In the genomic region with DNA sequence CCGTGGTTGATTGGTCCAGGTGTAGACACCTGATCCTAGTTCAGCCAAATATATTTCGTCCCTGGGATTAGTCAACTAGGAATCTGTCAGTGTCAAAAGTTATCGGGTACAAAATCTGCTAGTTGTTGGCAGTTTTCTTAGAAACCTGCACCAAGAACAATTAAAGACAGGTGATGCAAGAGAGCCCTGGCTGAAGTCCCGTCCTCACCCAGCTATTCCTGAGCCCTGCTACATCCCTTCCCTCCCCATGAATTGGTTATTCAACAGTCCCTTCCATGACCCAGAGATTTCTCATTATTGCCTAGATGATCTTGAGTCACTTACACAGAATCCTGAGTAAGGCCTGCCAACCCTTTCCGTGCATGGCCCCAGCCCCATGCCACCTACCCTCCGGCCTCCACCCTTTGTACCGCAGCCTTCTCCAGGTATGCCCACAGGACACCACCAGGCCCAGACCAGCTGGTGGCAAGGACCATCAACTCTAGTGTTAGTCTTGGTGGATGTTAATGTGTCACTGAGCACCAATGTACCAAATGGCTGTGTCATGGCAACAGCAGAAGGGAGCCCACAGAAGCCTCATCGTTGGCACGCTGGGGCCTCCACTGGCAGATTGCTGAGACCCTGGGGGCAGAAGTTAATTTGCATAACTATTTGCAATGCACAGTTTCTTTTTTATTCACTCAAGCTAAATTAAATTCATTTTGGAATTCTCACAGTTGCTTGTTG, we compare ENCODE assay signal across 16 mouse cellular contexts. TPM values are rescaled to one million over a fixed set of nuclear protein-coding genes. Genes with fewer than 3 reads are reported as not detected.
DNase-seq lines count a peak whose midpoint lies in the region; ATAC-seq lines count a peak whose summit lies in the region.
"Had no signal": no experiment of that assay in that cellular context is flagged by ENCODE, and none has a peak within 500 bp of the region (broad histone marks: within the 10 kb centered on the region; RNA-seq: fewer than 3 reads in every experiment).

No protein-coding gene starts in this region.

- H3K36me3 ChIP-seq in forebrain, embryonic 11.5 days (ENCODE audit: control insufficient read depth, insufficient read depth, low read length), result no peaks in the 10 kb centered on the region
- no peaks in the 10 kb centered on the region for H3K36me3 ChIP-seq in forebrain, embryonic 10.5 days (replicated peaks)
- no peaks in the 10 kb centered on the region for H3K36me3 ChIP-seq in kidney, embryonic 16.5 days (ENCODE audit: insufficient read depth, low read length)
- H3K36me3 ChIP-seq: heart, embryonic 12.5 days had no signal

- H3K4me2 ChIP-seq in forebrain, embryonic 11.5 days (ENCODE audit: low read depth, low read length, severe bottlenecking), result no peak overlapping the region
- H3K4me2 ChIP-seq in kidney, embryonic 16.5 days (replicated peaks; ENCODE audit: low read depth, low read length), result no peak overlapping the region
- H3K4me2 ChIP-seq: heart, embryonic 12.5 days had no signal

- H3K9ac ChIP-seq in forebrain, embryonic 11.5 days (ENCODE audit: low read length), result no peak overlapping the region
- no peak overlapping the region for H3K9ac ChIP-seq in kidney, embryonic 16.5 days (replicated peaks; ENCODE audit: low read length)
- H3K9ac ChIP-seq: heart, embryonic 12.5 days; liver, embryonic 14.5 days had no signal

- no peaks in the 10 kb centered on the region for H3K27me3 ChIP-seq in forebrain, embryonic 11.5 days (ENCODE audit: control insufficient read depth, insufficient read depth, low read length)
- no peaks in the 10 kb centered on the region for H3K27me3 ChIP-seq in forebrain, embryonic 10.5 days (ENCODE audit: poor library complexity, severe bottlenecking)
- no peaks in the 10 kb centered on the region for H3K27me3 ChIP-seq in kidney, embryonic 16.5 days (ENCODE audit: insufficient read depth, low read length)
- H3K27me3 ChIP-seq: heart, embryonic 12.5 days had no signal

- no peak overlapping the region for H3K4me3 ChIP-seq in forebrain, embryonic 11.5 days (ENCODE audit: low read depth, low read length)
- H3K4me3 ChIP-seq in forebrain, embryonic 10.5 days, result no peak overlapping the region
- H3K4me3 ChIP-seq in kidney, embryonic 16.5 days (ENCODE audit: low read length), result no peak overlapping the region
- H3K4me3 ChIP-seq: heart, embryonic 12.5 days had no signal

- 91% methylated on average over 9 of the region's 9 CpGs for WGBS in forebrain, embryonic 11.5 days
- 95% methylated on average over 9 of the region's 9 CpGs for WGBS in forebrain, embryonic 10.5 days
- 87% methylated on average over 9 of the region's 9 CpGs for WGBS in kidney, embryonic 16.5 days

- peak; percentile 48 for DNase-seq in forebrain, embryonic 11.5 days (ENCODE audit: low spot score)
- no peak for DNase-seq in forebrain, embryonic 10.5 days (ENCODE audit: extremely low spot score, low spot score)
- DNase-seq in right cerebral cortex, adult 18-20 months, result peak; percentile 22
- no peak for DNase-seq in right cerebral cortex, postnatal 25 days
- peak; percentile 63 to 79 for DNase-seq in layer of hippocampus, adult 8-10 months (ENCODE audit: low spot score in 2 of 2)
- DNase-seq in right cerebral cortex, postnatal 4 days, result peak; percentile 26
- DNase-seq in adrenal gland, postnatal 4 days (ENCODE audit: low spot score in 2 of 2), result no peak
- DNase-seq: adrenal gland, adult 2 months; cerebellum, adult 8-10 months; lung, postnatal 4 days had no signal

- no peak for ATAC-seq in forebrain, embryonic 11.5 days (replicated peaks; ENCODE audit: low FRiP score)
- no peak for ATAC-seq in kidney, embryonic 16.5 days (ENCODE audit: low FRiP score, low TSS enrichment)
- ATAC-seq: intestine, embryonic 16.5 days had no signal

- no peaks in the 10 kb centered on the region; the same call in 1 of the 2 replicates for H3K9me3 ChIP-seq in forebrain, embryonic 11.5 days (ENCODE audit: control insufficient read depth, low read length)
- H3K9me3 ChIP-seq in forebrain, embryonic 10.5 days, result peaks cover 6% of the 10 kb centered on the region; the same call in 1 of the 2 replicates
- no peaks in the 10 kb centered on the region; the same call in 1 of the 2 replicates for H3K9me3 ChIP-seq in kidney, embryonic 16.5 days (ENCODE audit: low read length)

- H3K27ac ChIP-seq in forebrain, embryonic 11.5 days (ENCODE audit: low read depth, low read length), result no peak overlapping the region
- no peak overlapping the region for H3K27ac ChIP-seq in forebrain, embryonic 10.5 days
- H3K27ac ChIP-seq in kidney, embryonic 16.5 days (ENCODE audit: low read length), result no peak overlapping the region
- H3K27ac ChIP-seq: liver, embryonic 14.5 days had no signal

- H3K4me1 ChIP-seq in forebrain, embryonic 11.5 days (replicated peaks; ENCODE audit: control insufficient read depth, insufficient read depth, low read length), result no peaks in the 10 kb centered on the region
- H3K4me1 ChIP-seq in forebrain, embryonic 10.5 days, result peaks cover 7% of the 10 kb centered on the region
- H3K4me1 ChIP-seq in kidney, embryonic 16.5 days (ENCODE audit: insufficient read depth, low read length), result no peaks in the 10 kb centered on the region

RNA-seq across cellular contexts. Expression of a gene that starts 33.5 kb away (rescaled TPM):
- 19.1 and 19.3 TPM in 2 replicates for polyA plus RNA-seq in forebrain, embryonic 11.5 days (2014; fragmentation: Nextera tagmentation; extraction: Ambion mirVana)
- polyA plus RNA-seq in forebrain, embryonic 10.5 days (2016; fragmentation: Nextera tagmentation; extraction: Ambion mirVana), result 24.3 and 25.4 TPM in 2 replicates
- 10 to 100 TPM; 16.4 to 17.7 (median 16.9) TPM for total RNA-seq in layer of hippocampus, adult 8-10 months (2022)
- 10 to 100 TPM; 15.4 to 20.3 TPM for total RNA-seq in adrenal gland, postnatal 4 days (2021)
- 24.8 and 26.1 TPM in 2 replicates for polyA plus RNA-seq in kidney, embryonic 16.5 days (2015; fragmentation: Nextera tagmentation; extraction: Ambion mirVana)

RNA-seq across cellular contexts. Expression of a gene that starts 55.6 kb away (rescaled TPM):
- not detected in 2 replicates for polyA plus RNA-seq in forebrain, embryonic 11.5 days (2014; fragmentation: Nextera tagmentation; extraction: Ambion mirVana)
- polyA plus RNA-seq in forebrain, embryonic 10.5 days (2016; fragmentation: Nextera tagmentation; extraction: Ambion mirVana), result not detected in 2 replicates
- not detected for total RNA-seq in layer of hippocampus, adult 8-10 months (2022)
- total RNA-seq in adrenal gland, postnatal 4 days (2021), result under 1 TPM in 1 of 2 experiments, not detected in 1; 0.59 TPM
- polyA plus RNA-seq in kidney, embryonic 16.5 days (2015; fragmentation: Nextera tagmentation; extraction: Ambion mirVana), result 0.22 TPM in 1 of 2 replicates, not detected in the other
- polyA plus RNA-seq: C2C12; embryonic facial prominence, embryonic 11.5 days; heart, embryonic 12.5 days; liver, embryonic 14.5 days had no signal

Comparison
In these comparisons a context has a peak if more than half of its experiments do, and no peak if none do; other contexts are left out.
1. DNase-seq: peak in forebrain, embryonic 11.5 days (single experiment), right cerebral cortex, adult 18-20 months (single experiment), layer of hippocampus, adult 8-10 months (2 of 2) and right cerebral cortex, postnatal 4 days (single experiment); none in forebrain, embryonic 10.5 days (single experiment), right cerebral cortex, postnatal 25 days (single experiment) and adrenal gland, postnatal 4 days (0 of 2).